Mouse (Mus musculus) heart, postnatal 0 days (tissue): ENCODE results near the gene Vipr1. TPM values are rescaled to one million over a fixed set of nuclear protein-coding genes. Genes with fewer than 3 reads are reported as not detected.

Experiments used
- ATAC-seq: fragments of 200-750 bp; cut with Nextera tagmentation; 2 replicates; pipeline ENCODE4 v1.8.0; 2017; ENCODE audit warnings: low read depth, moderate number of reproducible peaks, moderate library complexity; ENCODE audit not compliant: insufficient read depth
- DNase-seq: peaks from one replicate; pipeline ENCODE4 v3.0.0-alpha.2; 2016; ENCODE audit warnings: low spot score
- H3K27ac ChIP-seq: fragments of 300-500 bp; sonication (generic); 2 replicates; pipeline ENCODE4 v1.5.1; 2014; ENCODE audit warnings: low read depth, mild to moderate bottlenecking
- H3K27me3 ChIP-seq: fragments of 300-500 bp; sonication (generic); 2 replicates; pipeline ENCODE4 v1.6.1; 2014; ENCODE audit warnings: low read length, mixed read lengths; ENCODE audit not compliant: control insufficient read depth, insufficient read depth
- H3K36me3 ChIP-seq: fragments of 300-500 bp; sonication (generic); replicated peaks from 2 replicates; pipeline ENCODE4 v1.6.1; 2014; ENCODE audit warnings: low read length, mixed read lengths; ENCODE audit not compliant: control insufficient read depth, insufficient read depth
- H3K4me1 ChIP-seq: fragments of 300-500 bp; sonication (generic); 2 replicates; pipeline ENCODE4 v1.6.1; 2014; ENCODE audit warnings: antibody characterized with exemption; ENCODE audit not compliant: control insufficient read depth, insufficient read depth
- H3K4me2 ChIP-seq: fragments of 300-500 bp; sonication (generic); 2 replicates; pipeline ENCODE4 v1.6.1; 2014; ENCODE audit warnings: low read depth, mild to moderate bottlenecking, low read length, moderate library complexity
- H3K4me3 ChIP-seq: fragments of 300-500 bp; sonication (generic); 2 replicates; pipeline ENCODE4 v1.5.1; 2014; ENCODE audit warnings: low read depth, low read length
- H3K9ac ChIP-seq: fragments of 300-500 bp; sonication (generic); replicated peaks from 2 replicates; pipeline ENCODE4 v1.6.1; 2014; ENCODE audit warnings: low read depth, low read length, mixed read lengths
- H3K9me3 ChIP-seq: fragments of 300-500 bp; sonication (generic); replicated peaks from 2 replicates; pipeline ENCODE4 v1.6.1; 2016; ENCODE audit warnings: low read length; ENCODE audit not compliant: control insufficient read depth
- CTCF ChIP-seq: IDR thresholded peaks from 2 replicates; pipeline ENCODE4 v1.5.1; 2016; ENCODE audit warnings: antibody characterized with exemption, control low read depth, low read depth
- EP300 ChIP-seq: IDR thresholded peaks from 2 replicates; pipeline ENCODE4 v1.6.1; 2016; ENCODE audit warnings: antibody characterized with exemption, low read depth
- WGBS: fragments of 180-500 bp; shearing (Covaris S2); extraction: QIAGEN DNeasy Blood & Tissue Kit; methylation state at CpG from one replicate; pipeline ENCODE4 v1.1.7; 2014; 5-methylcytosine and 5-hydroxymethylcytosine counted together
- polyA plus RNA-seq: library from polyadenylated mRNA; unstranded; fragments of >200 nt; fragmentation: Nextera tagmentation; extraction: Ambion mirVana; gene quantifications from 2 replicates; pipeline ENCODE4 v1.2.1, GENCODE M21; 2015
- total RNA-seq: library from RNA; depleted of rRNA; stranded (reverse); fragments of >200 nt; gene quantifications from 2 replicates; pipeline ENCODE4 v1.2.3, GENCODE M21; 2014; ENCODE audit warnings: low replicate concordance

Vipr1 gene
- total and polyA plus RNA-seq, 2 experiments from 2014 or later: 0.40 to 1.3 TPM

- no peak overlapping the region for H3K4me3 ChIP-seq
- H3K4me2 ChIP-seq: no peak overlapping the region
- H3K9ac ChIP-seq: no peak overlapping the region
- DNase-seq (no peak), ATAC-seq (no peak)
- no peaks in the 10 kb centered on the region for H3K4me1 ChIP-seq
- WGBS: 83% methylated on average over 12 of the region's 12 CpGs
- no peak overlapping the region for H3K27ac ChIP-seq
- no peaks in the 10 kb centered on the region for H3K27me3 ChIP-seq
- peaks cover 12% of the 10 kb centered on the region for H3K36me3 ChIP-seq
- H3K9me3 ChIP-seq: no peaks in the 10 kb centered on the region
- TF ChIP-seq CTCF: no peak
- TF ChIP-seq EP300: no peak
These were observed 52.2 kb downstream of the Vipr1 start for GRCm38 (mm10) chr9:121694736-121695135.

DNA sequence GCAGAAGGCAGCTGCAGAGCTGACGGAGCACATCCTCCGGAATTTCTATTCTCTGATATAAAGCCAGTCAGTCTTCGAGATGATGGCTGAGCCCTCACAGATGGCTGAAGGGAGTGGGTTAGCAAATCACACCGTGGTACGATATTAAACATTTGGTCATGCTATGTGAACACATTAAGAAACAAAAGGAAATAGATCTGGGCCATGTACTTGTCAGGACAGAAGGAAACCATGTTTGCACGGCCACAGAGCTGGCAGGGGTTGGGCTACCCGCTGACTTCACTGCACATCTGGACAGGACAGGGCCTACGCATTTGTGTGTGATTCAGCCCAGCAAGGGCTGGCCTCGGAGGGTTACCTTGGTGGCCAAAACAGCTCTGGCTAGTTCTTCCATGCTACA is 54.1 kb downstream of the Vipr1 start:
- H3K27me3 ChIP-seq: no peaks in the 10 kb centered on the region
- no peak overlapping the region for H3K4me2 ChIP-seq
- ATAC-seq (no peak), DNase-seq (no peak)
- H3K27ac ChIP-seq: no peak overlapping the region
- TF ChIP-seq EP300: no peak
- no peak for TF ChIP-seq CTCF
- no peaks in the 10 kb centered on the region for H3K9me3 ChIP-seq
- WGBS: 85% methylated on average over 9 of the region's 9 CpGs
- H3K4me3 ChIP-seq: no peak overlapping the region
- H3K4me1 ChIP-seq: no peaks in the 10 kb centered on the region
- no peak overlapping the region for H3K9ac ChIP-seq
- peaks cover 5% of the 10 kb centered on the region; the same call in 1 of the 2 replicates for H3K36me3 ChIP-seq

GRCm38 (mm10) chr9:121697150-121698049 is 54.9 kb downstream of the Vipr1 start:
- WGBS: 96% methylated on average over 1 of the region's 1 CpGs
- H3K27me3 ChIP-seq: no peaks in the 10 kb centered on the region
- peaks cover 5% of the 10 kb centered on the region; the same call in 1 of the 2 replicates for H3K36me3 ChIP-seq
- DNase-seq (peak; percentile 21), ATAC-seq (peak; percentile 33; the same call in 1 of the 2 replicates)
- H3K9me3 ChIP-seq: no peaks in the 10 kb centered on the region
- H3K4me3 ChIP-seq: no peak overlapping the region
- H3K4me1 ChIP-seq: no peaks in the 10 kb centered on the region
- no peak overlapping the region for H3K27ac ChIP-seq
- TF ChIP-seq CTCF: peak; percentile 99
- TF ChIP-seq EP300: no peak
- no peak overlapping the region for H3K9ac ChIP-seq
- H3K4me2 ChIP-seq: no peak overlapping the region

GRCm38 (mm10) chr9:121704261-121704645 is 61.7 kb downstream of the Vipr1 start:
- no peaks in the 10 kb centered on the region for H3K27me3 ChIP-seq
- peak overlapping the region; percentile 70 for H3K4me2 ChIP-seq
- 40% methylated on average over 11 of the region's 11 CpGs for WGBS
- ATAC-seq (no peak), DNase-seq (no peak)
- peaks cover 3% of the 10 kb centered on the region; the same call in 1 of the 2 replicates for H3K4me1 ChIP-seq
- peak overlapping the region; percentile 77 for H3K4me3 ChIP-seq
- H3K9me3 ChIP-seq: no peaks in the 10 kb centered on the region
- no peak for TF ChIP-seq EP300
- no peak for TF ChIP-seq CTCF
- no peaks in the 10 kb centered on the region for H3K36me3 ChIP-seq
- H3K27ac ChIP-seq: 0 out of 2 replicates have a peak overlapping the region, but pooled peaks have one; percentile 63
- peak overlapping the region; percentile 42; the same call in 1 of the 2 replicates for H3K9ac ChIP-seq

GRCm38 (mm10) chr9:121704646-121705625 is 62.4 kb downstream of the Vipr1 start, which contains the start of gene Sec22c:
Sec22c (minus strand) TSS chr9:121705490.
- TF ChIP-seq EP300: no peak
- TF ChIP-seq CTCF: no peak
- ATAC-seq: peak; percentile 97

More at GRCm38 (mm10) chr9:121704646-121705625, 62.4 kb downstream of the Vipr1 start, which contains the start of gene Sec22c:
- H3K4me2 ChIP-seq: peak within 1 kb of the TSS; percentile 70
- peaks cover 3% of the 10 kb centered on the region; the same call in 1 of the 2 replicates for H3K4me1 ChIP-seq
- 1% methylated on average over 69 of the region's 69 CpGs for WGBS
- H3K4me3 ChIP-seq: peak within 1 kb of the TSS; percentile 77
- peak within 1 kb of the TSS; percentile 63 for H3K27ac ChIP-seq
- no peaks in the 10 kb centered on the region for H3K27me3 ChIP-seq
- no peaks in the 10 kb centered on the region for H3K9me3 ChIP-seq
- peak; percentile 92 for DNase-seq
- H3K9ac ChIP-seq: peak within 1 kb of the TSS; percentile 42
- no peaks in the 10 kb centered on the region for H3K36me3 ChIP-seq
